Mouse (Mus musculus) lung, embryonic 16.5 days (tissue): Measurements from ENCODE around the gene Ngp. TPM values are rescaled to one million over a fixed set of nuclear protein-coding genes. Genes with fewer than 3 reads are reported as not detected.

ENCODE experiments used
- ATAC-seq: fragments of 200-750 bp; cut with Nextera tagmentation; 2 replicates; pipeline ENCODE4 v1.8.0; 2017; ENCODE audit warnings: low read depth, mild to moderate bottlenecking, moderate library complexity
- H3K27ac ChIP-seq: fragments of 300-500 bp; sonication (generic); 2 replicates; pipeline ENCODE4 v1.5.1; 2014; ENCODE audit warnings: mild to moderate bottlenecking, control low read depth, low read length
- H3K27me3 ChIP-seq: fragments of 300-500 bp; sonication (generic); 2 replicates; pipeline ENCODE4 v1.6.1; 2014; ENCODE audit warnings: low read depth, low read length, mixed read lengths; ENCODE audit not compliant: control insufficient read depth, insufficient read depth
- H3K36me3 ChIP-seq: fragments of 300-500 bp; sonication (generic); 2 replicates; pipeline ENCODE4 v1.6.1; 2014; ENCODE audit warnings: low read length; ENCODE audit not compliant: control insufficient read depth, insufficient read depth
- H3K4me1 ChIP-seq: fragments of 300-500 bp; sonication (generic); replicated peaks from 2 replicates; pipeline ENCODE4 v1.6.1; 2014; ENCODE audit warnings: low read length, mixed read lengths; ENCODE audit not compliant: control insufficient read depth, insufficient read depth
- H3K4me2 ChIP-seq: fragments of 300-500 bp; sonication (generic); 2 replicates; pipeline ENCODE4 v1.6.1; 2014; ENCODE audit warnings: low read depth, low read length, control low read depth
- H3K4me3 ChIP-seq: fragments of 300-500 bp; sonication (generic); 2 replicates; pipeline ENCODE4 v1.5.1; 2014; ENCODE audit warnings: mild to moderate bottlenecking, low read length, control low read depth
- H3K9ac ChIP-seq: fragments of 300-500 bp; sonication (generic); 2 replicates; pipeline ENCODE4 v1.6.1; 2014; ENCODE audit warnings: low read length, control low read depth
- H3K9me3 ChIP-seq: fragments of 300-500 bp; sonication (generic); 2 replicates; pipeline ENCODE4 v1.6.1; 2016; ENCODE audit warnings: low read length; ENCODE audit not compliant: control insufficient read depth
- WGBS: fragments of 180-500 bp; shearing (Covaris S2); extraction: QIAGEN DNeasy Blood & Tissue Kit; methylation state at CpG from one replicate; pipeline ENCODE4 v1.1.7; 2014; 5-methylcytosine and 5-hydroxymethylcytosine counted together
- polyA plus RNA-seq: library from polyadenylated mRNA; unstranded; fragments of >200 nt; fragmentation: Nextera tagmentation; extraction: Ambion mirVana; gene quantifications from 2 replicates; pipeline ENCODE4 v1.2.1, GENCODE M21; 2015

Gene Ngp
- polyA plus RNA-seq, 1 experiment from 2014 or later, result 3.3 TPM

DNA sequence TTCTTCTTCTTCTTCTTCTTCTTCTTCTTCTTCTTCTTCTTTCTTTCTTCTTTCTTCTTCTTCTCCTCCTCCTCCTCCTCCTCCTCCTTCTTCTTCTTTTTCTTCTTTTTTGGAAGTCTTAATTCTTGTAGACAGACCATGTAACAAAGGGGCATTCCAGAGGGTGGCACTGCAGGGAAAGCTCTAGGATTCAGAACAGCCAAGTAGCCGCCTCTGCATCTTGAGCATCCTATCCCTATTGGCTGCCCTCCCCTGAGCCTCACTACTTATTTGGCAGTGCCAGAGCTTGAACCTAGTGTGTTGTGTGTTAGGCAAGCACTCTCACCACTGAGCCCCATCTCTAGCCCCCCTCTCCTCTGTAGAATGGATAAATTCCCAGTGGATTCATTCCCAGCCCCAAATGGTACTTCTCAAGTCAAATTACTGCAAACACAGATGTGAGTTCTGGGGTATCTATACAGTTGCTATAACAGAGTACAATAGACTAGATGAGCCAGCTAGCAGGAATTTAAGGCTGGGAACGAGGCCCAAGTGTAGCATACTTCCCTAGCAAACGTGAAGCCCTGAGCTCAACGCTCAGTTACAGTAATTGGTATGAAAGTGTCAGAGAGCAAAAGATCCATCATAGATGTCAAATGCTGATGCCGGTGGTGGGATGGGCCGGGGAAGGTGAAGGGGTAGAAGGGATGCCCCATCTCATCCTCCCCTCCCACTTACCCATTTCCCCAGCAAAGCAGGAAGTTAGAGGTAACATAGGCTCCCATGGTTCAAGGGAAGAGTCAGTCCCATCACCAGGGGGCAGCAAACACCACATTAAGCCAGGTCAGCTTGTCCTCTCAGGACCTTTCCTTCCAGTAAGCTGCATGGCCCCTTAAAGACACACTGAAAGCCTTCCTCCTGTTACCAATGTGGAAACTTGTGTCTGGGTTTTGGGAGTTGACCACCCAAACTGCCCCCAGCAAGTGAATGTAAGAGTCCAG, 8.3 kb upstream of the Ngp start:
- no peak overlapping the region for H3K9ac ChIP-seq
- WGBS, result 30% methylated on average over 6 of the region's 6 CpGs
- peaks cover 21% of the 10 kb centered on the region for H3K4me1 ChIP-seq
- no peaks in the 10 kb centered on the region for H3K27me3 ChIP-seq
- no peak overlapping the region for H3K27ac ChIP-seq
- no peak overlapping the region for H3K4me2 ChIP-seq
- H3K36me3 ChIP-seq, result no peaks in the 10 kb centered on the region
- peak; percentile 18; the same call in 1 of the 2 replicates for ATAC-seq
- no peaks in the 10 kb centered on the region for H3K9me3 ChIP-seq
- H3K4me3 ChIP-seq, result no peak overlapping the region

DNA sequence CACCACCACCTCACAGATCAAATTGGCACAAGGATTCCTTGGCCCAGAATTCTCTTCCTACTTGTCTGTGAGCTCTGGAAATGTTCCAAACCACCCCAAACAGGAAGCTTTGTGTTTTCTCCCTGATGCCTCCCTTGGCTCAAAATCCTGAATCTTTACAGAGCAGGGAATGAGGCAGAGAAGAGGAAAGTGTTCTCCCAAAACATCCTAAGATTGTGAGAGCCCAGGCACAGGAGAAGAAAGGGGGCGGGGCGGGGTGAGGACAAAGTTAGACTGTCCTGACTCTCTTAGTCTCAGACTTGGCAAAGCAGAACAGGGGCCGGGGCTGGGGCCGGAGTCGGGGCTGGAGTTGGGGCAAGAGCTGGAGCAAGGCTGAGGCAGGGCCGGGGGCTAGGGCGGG, 6.6 kb upstream of the Ngp start:
- H3K9me3 ChIP-seq, result no peaks in the 10 kb centered on the region
- H3K4me2 ChIP-seq, result no peak overlapping the region
- H3K9ac ChIP-seq, result peak overlapping the region; percentile 31; the same call in 1 of the 2 replicates
- no peak overlapping the region for H3K4me3 ChIP-seq
- H3K4me1 ChIP-seq, result peaks cover 14% of the 10 kb centered on the region
- H3K36me3 ChIP-seq, result no peaks in the 10 kb centered on the region
- no peaks in the 10 kb centered on the region for H3K27me3 ChIP-seq
- ATAC-seq, result no peak
- WGBS, result 53% methylated on average over 7 of the region's 7 CpGs
- no peak overlapping the region for H3K27ac ChIP-seq

DNA sequence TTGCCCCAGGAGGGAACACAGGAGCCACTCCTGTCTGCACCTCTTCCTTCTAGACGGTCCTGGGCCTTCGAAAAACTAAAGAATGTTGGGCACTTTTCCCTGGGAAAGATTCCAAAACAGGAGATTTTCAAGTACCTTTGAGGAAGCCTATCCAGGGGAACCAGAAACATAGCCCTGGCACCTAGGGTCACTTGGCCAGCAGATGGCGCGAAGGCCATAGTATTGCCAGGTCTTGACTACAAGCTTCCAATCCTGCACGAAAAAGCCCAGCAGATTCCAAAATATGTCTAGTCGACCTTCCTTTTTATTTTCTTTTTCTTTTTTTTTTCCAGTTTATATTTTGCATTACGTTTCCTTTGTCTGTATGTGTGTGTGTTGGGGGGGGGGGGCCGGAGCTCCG, 5.8 kb upstream of the Ngp start:
- H3K4me3 ChIP-seq, result no peak overlapping the region
- WGBS, result 42% methylated on average over 9 of the region's 9 CpGs
- ATAC-seq, result peak; percentile 73

DNA sequence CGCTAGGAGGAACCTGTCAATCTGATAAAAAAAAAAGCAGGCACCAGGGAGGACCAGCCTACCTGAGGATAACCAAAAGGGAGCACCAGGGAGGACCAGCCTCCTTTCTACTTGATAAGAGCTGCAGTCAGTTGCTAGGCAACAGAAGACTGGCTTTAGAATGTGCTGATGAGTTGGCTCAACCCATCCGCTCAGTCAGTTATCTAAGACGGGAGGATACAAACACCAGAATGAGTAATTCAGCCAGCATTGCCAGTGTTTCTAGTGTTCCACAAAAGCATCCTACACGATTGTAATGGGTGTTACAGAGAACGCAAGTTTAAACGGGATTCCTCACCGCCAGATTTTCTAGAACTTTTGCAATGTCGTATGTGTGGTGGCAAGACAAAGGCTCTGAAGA, 11.7 kb downstream of the Ngp start:
- peaks cover 9% of the 10 kb centered on the region for H3K36me3 ChIP-seq

More for the DNA sequence above, 5.8 kb upstream of the Ngp start:
- H3K4me2 ChIP-seq, result no peak overlapping the region
- peaks cover 11% of the 10 kb centered on the region for H3K4me1 ChIP-seq
- no peak overlapping the region for H3K27ac ChIP-seq
- H3K9me3 ChIP-seq, result no peaks in the 10 kb centered on the region
- no peaks in the 10 kb centered on the region for H3K27me3 ChIP-seq
- no peak overlapping the region for H3K9ac ChIP-seq
- H3K36me3 ChIP-seq, result no peaks in the 10 kb centered on the region

DNA sequence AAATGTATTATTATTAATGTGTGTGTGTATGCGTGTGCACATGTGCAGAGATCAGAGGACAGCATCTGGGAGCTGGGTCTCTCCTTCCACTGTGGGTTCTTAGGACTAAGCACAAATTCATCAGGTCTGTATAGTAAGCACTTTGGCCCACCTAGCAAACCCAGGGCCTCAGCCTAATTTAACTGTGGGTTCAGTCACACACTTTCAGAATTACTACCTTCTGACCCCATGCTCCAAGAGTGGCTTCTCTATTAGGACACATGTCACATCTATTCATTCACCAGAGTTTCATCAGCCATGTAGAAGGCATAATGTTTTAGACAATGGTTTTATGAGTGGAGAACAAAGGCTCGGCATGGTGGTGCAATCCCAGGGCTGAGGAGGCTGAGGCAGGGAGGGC, 13.5 kb downstream of the Ngp start:
- Histone ChIP-seq H3K4me2 (no peak overlapping the region), H3K9me3 (no peaks in the 10 kb centered on the region), H3K27ac (no peak overlapping the region), H3K4me1 (no peaks in the 10 kb centered on the region), H3K36me3 (peaks cover 5% of the 10 kb centered on the region), H3K9ac (no peak overlapping the region), H3K27me3 (no peaks in the 10 kb centered on the region), H3K4me3 (no peak overlapping the region)
- no peak for ATAC-seq
- WGBS, result 95% methylated on average over 2 of the region's 2 CpGs

More for the DNA sequence above, 11.7 kb downstream of the Ngp start:
- Histone ChIP-seq H3K9me3 (no peaks in the 10 kb centered on the region), H3K9ac (no peak overlapping the region), H3K4me1 (no peaks in the 10 kb centered on the region), H3K4me2 (no peak overlapping the region), H3K27me3 (no peaks in the 10 kb centered on the region), H3K4me3 (no peak overlapping the region), H3K27ac (no peak overlapping the region)
- no peak for ATAC-seq
- 77% methylated on average over 8 of the region's 8 CpGs for WGBS

DNA sequence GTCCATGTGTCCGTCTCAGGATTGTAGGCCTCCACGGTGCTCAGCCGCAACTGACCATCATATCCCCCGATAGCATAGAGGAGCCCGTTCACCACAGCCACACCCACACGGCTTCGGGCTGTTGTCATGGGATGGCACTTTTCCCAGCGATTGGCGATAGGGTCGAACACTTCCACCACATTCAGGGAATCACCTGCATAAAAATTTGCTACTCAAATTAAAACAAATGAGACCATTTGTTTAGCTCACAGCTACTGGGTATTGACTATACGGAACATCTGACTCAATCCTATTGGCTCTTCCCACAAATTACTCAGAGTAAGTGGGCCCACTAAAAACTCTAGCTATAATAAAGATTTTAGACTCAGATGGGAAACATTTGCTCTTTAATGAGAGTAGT, 16.5 kb downstream of the Ngp start:
- Histone ChIP-seq H3K36me3 (no peaks in the 10 kb centered on the region; the same call in none of the 2 replicates), H3K9ac (no peak overlapping the region), H3K4me3 (no peak overlapping the region), H3K4me2 (no peak overlapping the region), H3K27me3 (no peaks in the 10 kb centered on the region), H3K4me1 (no peaks in the 10 kb centered on the region), H3K9me3 (no peaks in the 10 kb centered on the region), H3K27ac (no peak overlapping the region)
- ATAC-seq, result no peak
- 93% methylated on average over 11 of the region's 11 CpGs for WGBS

DNA sequence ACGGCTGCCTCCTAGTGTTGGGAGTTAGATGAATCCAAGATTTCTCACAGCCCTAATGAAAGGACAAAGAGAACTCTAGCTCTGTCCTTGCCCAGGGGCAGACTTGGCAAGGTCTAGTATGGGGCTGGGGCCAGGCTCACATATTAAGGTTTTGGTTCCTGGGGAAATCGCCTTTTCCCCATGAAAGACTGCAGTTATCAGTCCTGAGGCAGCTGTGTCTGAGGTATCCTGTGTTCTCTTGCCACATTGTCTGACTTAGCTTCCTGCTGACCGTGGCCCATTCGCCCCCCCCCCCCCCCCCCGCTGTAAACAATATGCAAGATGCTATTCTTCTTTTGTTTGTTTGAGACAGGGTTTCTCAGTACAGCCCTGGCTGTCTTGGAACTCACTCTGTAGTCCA, 20.5 kb downstream of the Ngp start:
- Histone ChIP-seq H3K27ac (no peak overlapping the region), H3K4me3 (no peak overlapping the region), H3K9me3 (no peaks in the 10 kb centered on the region), H3K4me1 (no peaks in the 10 kb centered on the region), H3K4me2 (no peak overlapping the region), H3K27me3 (no peaks in the 10 kb centered on the region), H3K9ac (no peak overlapping the region), H3K36me3 (no peaks in the 10 kb centered on the region; the same call in 1 of the 2 replicates)
- 66% methylated on average over 4 of the region's 5 CpGs for WGBS
- 0 out of 2 replicates have a peak, but pooled peaks have one; percentile 41 for ATAC-seq

DNA sequence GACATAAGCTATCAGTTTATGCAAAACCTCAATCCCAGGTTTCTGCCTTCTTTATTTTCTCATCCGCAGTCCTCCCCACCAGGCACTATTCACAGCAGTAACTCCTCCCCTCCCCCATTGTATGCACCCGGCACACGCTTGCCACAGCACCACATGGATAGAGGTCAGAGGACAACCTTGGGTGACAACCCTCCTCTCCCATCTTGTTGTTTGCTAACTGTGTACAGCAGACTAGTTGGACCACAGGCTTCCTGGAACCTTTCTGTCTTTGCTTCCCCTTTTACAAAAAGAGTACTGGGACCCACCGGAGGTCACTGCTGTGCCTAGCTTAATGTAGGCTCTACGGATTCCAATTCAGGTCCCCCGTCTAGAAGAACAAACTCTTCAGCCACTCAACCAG, 21.0 kb downstream of the Ngp start:
- Histone ChIP-seq H3K4me2 (no peak overlapping the region), H3K27ac (no peak overlapping the region), H3K4me1 (no peaks in the 10 kb centered on the region), H3K36me3 (no peaks in the 10 kb centered on the region; the same call in 1 of the 2 replicates), H3K9me3 (no peaks in the 10 kb centered on the region), H3K9ac (no peak overlapping the region), H3K4me3 (no peak overlapping the region), H3K27me3 (no peaks in the 10 kb centered on the region)
- ATAC-seq, result no peak
- WGBS, result 93% methylated on average over 6 of the region's 6 CpGs

DNA sequence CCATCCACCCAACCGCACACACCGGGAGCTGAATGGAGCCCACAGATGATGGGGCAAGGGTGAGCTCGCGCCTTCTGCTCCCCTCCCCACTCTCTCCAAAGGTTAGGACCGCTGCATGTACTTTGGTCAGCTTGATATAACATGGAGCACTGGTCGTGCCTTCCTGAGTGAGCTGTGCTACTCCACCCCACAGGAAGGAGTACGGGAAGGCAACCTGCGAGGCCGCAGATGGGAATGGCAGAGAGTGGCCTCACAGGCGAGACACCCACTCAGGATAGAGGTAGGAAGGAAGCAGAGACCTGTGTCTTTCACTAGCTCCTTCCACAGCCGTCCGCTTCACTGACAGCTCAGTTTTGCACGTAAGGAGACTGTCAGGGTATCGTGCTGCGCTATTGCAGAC, 28.8 kb downstream of the Ngp start:
- Histone ChIP-seq H3K36me3 (peaks cover 4% of the 10 kb centered on the region; the same call in 1 of the 2 replicates), H3K27me3 (no peaks in the 10 kb centered on the region), H3K27ac (no peak overlapping the region), H3K4me3 (no peak overlapping the region), H3K4me2 (no peak overlapping the region), H3K9ac (no peak overlapping the region), H3K9me3 (no peaks in the 10 kb centered on the region), H3K4me1 (no peaks in the 10 kb centered on the region)
- no peak for ATAC-seq
- WGBS, result 79% methylated on average over 15 of the region's 15 CpGs
